Mouse (Mus musculus) CH12.LX (cell line): ENCODE data around the gene Sec14l1.
"Not testable (repeated sequence)": the region's sequence is repeated elsewhere in the genome, so short reads cannot be mapped to it uniquely, and the experiment has no call there.

Experiments
- CHD1 ChIP-seq: IDR thresholded peaks from 2 replicates; pipeline ENCODE4 v1.6.1; 2012; ENCODE audit warnings: low read depth, low read length, improper control_type of control experiment, inconsistent platforms
- E2F4 ChIP-seq: IDR thresholded peaks from 2 replicates; pipeline ENCODE4 v1.6.1; 2011; ENCODE audit warnings: low read depth, low read length, improper control_type of control experiment; ENCODE audit not compliant: insufficient replicate concordance
- HCFC1 ChIP-seq: IDR thresholded peaks from 2 replicates; pipeline ENCODE4 v1.6.1; 2012; ENCODE audit warnings: low read depth, mild to moderate bottlenecking, inconsistent platforms, low read length, improper control_type of control experiment
- JUND ChIP-seq: conservative IDR thresholded peaks from 2 replicates; pipeline ENCODE4 v1.6.1; 2011; ENCODE audit warnings: low read depth, low read length, improper control_type of control experiment
- MAX ChIP-seq: IDR thresholded peaks from 2 replicates; pipeline ENCODE4 v1.6.1; 2011; ENCODE audit warnings: low read length, improper control_type of control experiment
- POLR2A ChIP-seq: IDR thresholded peaks from 2 replicates; pipeline ENCODE4 v1.6.1; 2011; ENCODE audit warnings: low read depth, mild to moderate bottlenecking, improper control_type of control experiment, low read length
- USF2 ChIP-seq: conservative IDR thresholded peaks from 2 replicates; pipeline ENCODE4 v1.6.1; 2011; ENCODE audit warnings: low read depth, low read length, improper control_type of control experiment

DNA sequence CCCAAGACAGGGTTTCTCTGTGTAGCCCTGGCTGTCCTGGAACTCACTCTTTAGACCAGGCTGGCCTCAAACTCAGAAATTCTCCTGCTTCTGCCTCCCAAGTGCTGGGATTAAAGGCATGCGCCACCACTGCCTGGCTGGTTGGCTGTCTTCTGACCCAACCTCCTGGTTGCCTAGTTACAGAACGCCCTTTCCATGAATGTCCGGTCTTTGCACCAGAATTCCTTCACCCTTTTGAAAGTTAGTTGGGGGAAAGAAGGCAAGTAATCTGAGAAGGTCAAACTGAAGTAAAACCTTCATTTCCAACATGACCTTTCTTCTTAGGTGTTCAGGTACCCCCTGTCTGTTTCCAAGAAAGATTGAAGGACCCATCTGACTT lies 31.1 kb upstream of the Sec14l1 start:
- not testable (repeated sequence) for TF ChIP-seq CHD1, USF2, E2F4, HCFC1, POLR2A, MAX, JUND
